Comparison of ENCODE assay signal across 8 mouse cellular contexts in the genomic region with DNA sequence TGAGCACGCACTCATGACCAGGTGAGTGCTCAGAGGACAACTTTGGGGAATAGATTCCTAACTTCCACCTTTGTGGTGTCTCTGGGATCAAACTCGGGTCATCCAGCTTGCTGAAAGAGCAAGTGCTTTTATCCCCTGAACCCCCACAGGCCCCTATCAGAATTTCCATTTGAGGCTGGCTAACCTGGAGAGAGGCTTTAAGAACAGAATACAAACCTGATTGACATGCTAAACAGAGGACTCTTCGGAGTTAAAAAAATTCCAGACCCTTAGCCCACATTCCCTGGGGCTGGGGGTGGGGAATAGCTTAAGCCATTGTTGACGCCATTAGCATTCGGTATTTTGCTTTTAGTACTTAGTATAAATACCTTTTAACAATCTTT. TPM values are rescaled to one million over a fixed set of nuclear protein-coding genes. Genes with fewer than 3 reads are reported as not detected.
DNase-seq lines count a peak whose midpoint lies in the region; ATAC-seq lines count a peak whose summit lies in the region.

No protein-coding gene starts in this region.

- H3K4me2 ChIP-seq in limb, embryonic 13.5 days (replicated peaks) = peak overlapping the region; percentile 73
- H3K4me2 ChIP-seq in stomach, embryonic 15.5 days = peak overlapping the region; percentile 55

- peak overlapping the region; percentile 80 for H3K9ac ChIP-seq in limb, embryonic 13.5 days
- no peak overlapping the region for H3K9ac ChIP-seq in stomach, embryonic 15.5 days

- 18% methylated on average over 5 of the region's 5 CpGs for WGBS in forebrain, embryonic 10.5 days
- 25% methylated on average over 5 of the region's 5 CpGs for WGBS in limb, embryonic 13.5 days
- WGBS in stomach, embryonic 15.5 days = 39% methylated on average over 5 of the region's 5 CpGs

- peaks cover 9% of the 10 kb centered on the region for H3K36me3 ChIP-seq in megakaryocyte, embryonic 14.5 days (replicated peaks; ENCODE audit: low read length)
- peaks cover 6% of the 10 kb centered on the region for H3K36me3 ChIP-seq in forebrain, embryonic 10.5 days (replicated peaks)
- H3K36me3 ChIP-seq in limb, embryonic 13.5 days = no peaks in the 10 kb centered on the region; the same call in none of the 2 replicates
- 0 out of 2 replicates have a peak, but pooled peaks cover under 1% of the 10 kb centered on the region for H3K36me3 ChIP-seq in stomach, embryonic 15.5 days

- H3K4me1 ChIP-seq in megakaryocyte, embryonic 14.5 days = peaks cover 39% of the 10 kb centered on the region
- peaks cover 30% of the 10 kb centered on the region for H3K4me1 ChIP-seq in forebrain, embryonic 10.5 days
- peaks cover 23% of the 10 kb centered on the region for H3K4me1 ChIP-seq in limb, embryonic 13.5 days
- peaks cover 17% of the 10 kb centered on the region for H3K4me1 ChIP-seq in stomach, embryonic 15.5 days

- ATAC-seq in megakaryocyte, adult 5-6 weeks (ENCODE audit: poor library complexity, severe bottlenecking) = no peak
- ATAC-seq in limb, embryonic 13.5 days (ENCODE audit: low FRiP score, low read depth) = no peak
- no peak for ATAC-seq in stomach, embryonic 15.5 days (ENCODE audit: insufficient read depth, low FRiP score, low read depth)

- no peak for DNase-seq in forebrain, embryonic 10.5 days (ENCODE audit: extremely low spot score, low spot score)
- no peak for DNase-seq in MN1 (ENCODE audit: low spot score)
- no peak for DNase-seq in c-Kit-positive CD71-positive TER-119-positive erythroid progenitor cells, embryonic 14.5 days (ENCODE audit: low spot score)
- no peak for DNase-seq in lung, postnatal 36 days

- no peaks in the 10 kb centered on the region for H3K27me3 ChIP-seq in megakaryocyte, embryonic 14.5 days (replicated peaks)
- no peaks in the 10 kb centered on the region for H3K27me3 ChIP-seq in forebrain, embryonic 10.5 days (ENCODE audit: poor library complexity, severe bottlenecking)
- H3K27me3 ChIP-seq in limb, embryonic 13.5 days = no peaks in the 10 kb centered on the region
- no peaks in the 10 kb centered on the region for H3K27me3 ChIP-seq in stomach, embryonic 15.5 days (replicated peaks)

- H3K4me3 ChIP-seq in megakaryocyte, embryonic 14.5 days (replicated peaks) = peak overlapping the region; percentile 100
- H3K4me3 ChIP-seq in forebrain, embryonic 10.5 days = peak overlapping the region; percentile 92
- peak overlapping the region; percentile 90 for H3K4me3 ChIP-seq in limb, embryonic 13.5 days
- peak overlapping the region; percentile 90 for H3K4me3 ChIP-seq in stomach, embryonic 15.5 days (replicated peaks)

- H3K27ac ChIP-seq in forebrain, embryonic 10.5 days = peak overlapping the region; percentile 98
- H3K27ac ChIP-seq in limb, embryonic 13.5 days = no peak overlapping the region; the same call in 1 of the 2 replicates
- H3K27ac ChIP-seq in stomach, embryonic 15.5 days = no peak overlapping the region

- no peaks in the 10 kb centered on the region for H3K9me3 ChIP-seq in megakaryocyte, embryonic 14.5 days
- no peaks in the 10 kb centered on the region for H3K9me3 ChIP-seq in forebrain, embryonic 10.5 days
- H3K9me3 ChIP-seq in limb, embryonic 13.5 days = no peaks in the 10 kb centered on the region
- no peaks in the 10 kb centered on the region for H3K9me3 ChIP-seq in stomach, embryonic 15.5 days

RNA-seq across cellular contexts. Expression of gene Kat7, which starts 1.4 kb away (rescaled TPM):
- 0.48 and 11.7 TPM in 2 replicates for polyA plus RNA-seq in megakaryocyte, embryonic 14.5 days (2012; ENCODE audit: insufficient read depth, low replicate concordance)
- 78.8 and 84.7 TPM in 2 replicates for total RNA-seq in megakaryocyte, adult 5-6 weeks (2015)
- 65.1 and 69.1 TPM in 2 replicates for total RNA-seq in megakaryocyte, adult 5-6 weeks (2017)
- polyA plus RNA-seq in forebrain, embryonic 10.5 days (2016; fragmentation: Nextera tagmentation; extraction: Ambion mirVana) = 93.2 and 93.7 TPM in 2 replicates
- 68.4 and 71.9 TPM in 2 replicates for polyA plus RNA-seq in limb, embryonic 13.5 days (2015; fragmentation: Nextera tagmentation; extraction: Ambion mirVana)
- polyA plus RNA-seq in stomach, embryonic 15.5 days (2015; fragmentation: Nextera tagmentation; extraction: Ambion mirVana) = 57.1 and 62.3 TPM in 2 replicates

RNA-seq across cellular contexts. Expression of gene Fam117a, which starts 25.4 kb away (rescaled TPM):
- polyA plus RNA-seq in megakaryocyte, embryonic 14.5 days (2012; ENCODE audit: insufficient read depth, low replicate concordance) = 42.4 and 44.8 TPM in 2 replicates
- 62.5 and 73.3 TPM in 2 replicates for total RNA-seq in megakaryocyte, adult 5-6 weeks (2015)
- 63.5 and 72.2 TPM in 2 replicates for total RNA-seq in megakaryocyte, adult 5-6 weeks (2017)
- 7.4 and 7.7 TPM in 2 replicates for polyA plus RNA-seq in forebrain, embryonic 10.5 days (2016; fragmentation: Nextera tagmentation; extraction: Ambion mirVana)
- 15.8 and 16.2 TPM in 2 replicates for polyA plus RNA-seq in limb, embryonic 13.5 days (2015; fragmentation: Nextera tagmentation; extraction: Ambion mirVana)
- 13.7 and 17.5 TPM in 2 replicates for polyA plus RNA-seq in stomach, embryonic 15.5 days (2015; fragmentation: Nextera tagmentation; extraction: Ambion mirVana)

RNA-seq across cellular contexts. Expression of gene Tac4, which starts 50.1 kb away (rescaled TPM):
- 1.3 and 1.9 TPM in 2 replicates for polyA plus RNA-seq in megakaryocyte, embryonic 14.5 days (2012; ENCODE audit: insufficient read depth, low replicate concordance)
- not detected in 2 replicates for total RNA-seq in megakaryocyte, adult 5-6 weeks (2015)
- total RNA-seq in megakaryocyte, adult 5-6 weeks (2017) = 0.15 TPM in 1 of 2 replicates, not detected in the other
- not detected in 2 replicates for polyA plus RNA-seq in forebrain, embryonic 10.5 days (2016; fragmentation: Nextera tagmentation; extraction: Ambion mirVana)
- 0.15 and 0.27 TPM in 2 replicates for polyA plus RNA-seq in limb, embryonic 13.5 days (2015; fragmentation: Nextera tagmentation; extraction: Ambion mirVana)
- 0.10 and 0.14 TPM in 2 replicates for polyA plus RNA-seq in stomach, embryonic 15.5 days (2015; fragmentation: Nextera tagmentation; extraction: Ambion mirVana)
